Mouse (Mus musculus): ENCODE data around the gene Sumo2. TPM values are rescaled to one million over a fixed set of nuclear protein-coding genes. Genes with fewer than 3 reads are reported as not detected.
"Not testable (repeated sequence)": the region's sequence is repeated elsewhere in the genome, so short reads cannot be mapped to it uniquely, and the experiment has no call there.

Sumo2 gene
- polyA plus RNA-seq, 1 experiment from 2014 or later = 930 TPM

- Histone ChIP-seq H3K4me1 (replicated peaks; ENCODE audit: control insufficient read depth, insufficient read depth, low read length) (peaks cover 18% of the 10 kb centered on the region), H3K27ac (ENCODE audit: low read length) (no peak overlapping the region), H3K9me3 (ENCODE audit: control insufficient read depth, low read length) (no peaks in the 10 kb centered on the region), H3K4me2 (ENCODE audit: low read depth, low read length) (no peak overlapping the region), H3K27me3 (ENCODE audit: control insufficient read depth, insufficient read depth, low read depth, low read length) (no peaks in the 10 kb centered on the region), H3K36me3 (ENCODE audit: control insufficient read depth, insufficient read depth, low read length) (no peaks in the 10 kb centered on the region), H3K4me3 (ENCODE audit: low read length) (no peak overlapping the region), H3K9ac (ENCODE audit: low read length) (no peak overlapping the region)
- WGBS = 81% methylated on average over 9 of the region's 9 CpGs
- ATAC-seq (ENCODE audit: low read depth) = no peak
These were observed 57.7 kb downstream of the Sumo2 start for GRCm38 (mm10) chr11:115478296-115478938.

GRCm38 (mm10) chr11:115477388-115477787 lies 58.7 kb downstream of the Sumo2 start:
- H3K9me3 ChIP-seq (ENCODE audit: control insufficient read depth, low read length); H3K36me3 ChIP-seq (ENCODE audit: control insufficient read depth, insufficient read depth, low read length); ATAC-seq (ENCODE audit: low read depth); H3K27ac ChIP-seq (ENCODE audit: low read length); H3K4me2 ChIP-seq (ENCODE audit: low read depth, low read length); H3K27me3 ChIP-seq (ENCODE audit: control insufficient read depth, insufficient read depth, low read depth, low read length); H3K4me3 ChIP-seq (ENCODE audit: low read length): not testable (repeated sequence)
- Histone ChIP-seq H3K4me1 (replicated peaks; ENCODE audit: control insufficient read depth, insufficient read depth, low read length) (peaks cover 18% of the 10 kb centered on the region), H3K9ac (ENCODE audit: low read length) (peak overlapping the region; percentile 5; the same call in 1 of the 2 replicates)
- WGBS = 80% methylated on average over 7 of the region's 7 CpGs

- WGBS = 78% methylated on average over 4 of the region's 4 CpGs
- not testable (repeated sequence) for H3K4me3 ChIP-seq (ENCODE audit: low read length); H3K27ac ChIP-seq (ENCODE audit: low read length); ATAC-seq (ENCODE audit: low read depth); H3K9me3 ChIP-seq (ENCODE audit: control insufficient read depth, low read length); H3K36me3 ChIP-seq (ENCODE audit: control insufficient read depth, insufficient read depth, low read length); H3K27me3 ChIP-seq (ENCODE audit: control insufficient read depth, insufficient read depth, low read depth, low read length)
- H3K4me1 ChIP-seq (replicated peaks; ENCODE audit: control insufficient read depth, insufficient read depth, low read length) = peaks cover 18% of the 10 kb centered on the region
- peak overlapping the region; percentile 66; the same call in 1 of the 2 replicates for H3K4me2 ChIP-seq (ENCODE audit: low read depth, low read length)
- peak overlapping the region; percentile 84 for H3K9ac ChIP-seq (ENCODE audit: low read length)
These were observed 59.4 kb downstream of the Sumo2 start for GRCm38 (mm10) chr11:115476630-115477029.

- no peaks in the 10 kb centered on the region for H3K9me3 ChIP-seq (ENCODE audit: control insufficient read depth, low read length)
- WGBS = 2% methylated on average over 28 of the region's 28 CpGs
- peak; percentile 27 for ATAC-seq (ENCODE audit: low read depth)
- peak overlapping the region; percentile 84 for H3K9ac ChIP-seq (ENCODE audit: low read length)
- peaks cover 18% of the 10 kb centered on the region for H3K4me1 ChIP-seq (replicated peaks; ENCODE audit: control insufficient read depth, insufficient read depth, low read length)
- H3K27me3 ChIP-seq (ENCODE audit: control insufficient read depth, insufficient read depth, low read depth, low read length) = no peaks in the 10 kb centered on the region
- H3K4me2 ChIP-seq (ENCODE audit: low read depth, low read length) = peak overlapping the region; percentile 66
- peak overlapping the region; percentile 94 for H3K4me3 ChIP-seq (ENCODE audit: low read length)
- H3K27ac ChIP-seq (ENCODE audit: low read length) = no peak overlapping the region; the same call in 1 of the 2 replicates
- H3K36me3 ChIP-seq (ENCODE audit: control insufficient read depth, insufficient read depth, low read length) = no peaks in the 10 kb centered on the region
These were observed 60.3 kb downstream of the Sumo2 start for GRCm38 (mm10) chr11:115475758-115476237.

GRCm38 (mm10) chr11:115475025-115475757 lies 60.9 kb downstream of the Sumo2 start, which contains the start of gene Armc7:
Gene Armc7, plus strand, starts transcription at chr11:115475667.
- Histone ChIP-seq H3K9ac (ENCODE audit: low read length) (peak within 1 kb of the TSS; percentile 84), H3K4me1 (replicated peaks; ENCODE audit: control insufficient read depth, insufficient read depth, low read length) (peaks cover 18% of the 10 kb centered on the region), H3K9me3 (ENCODE audit: control insufficient read depth, low read length) (no peaks in the 10 kb centered on the region), H3K4me2 (ENCODE audit: low read depth, low read length) (peak within 1 kb of the TSS; percentile 66), H3K4me3 (ENCODE audit: low read length) (peak within 1 kb of the TSS; percentile 94), H3K36me3 (ENCODE audit: control insufficient read depth, insufficient read depth, low read length) (no peaks in the 10 kb centered on the region), H3K27ac (ENCODE audit: low read length) (peak within 1 kb of the TSS; percentile 57), H3K27me3 (ENCODE audit: control insufficient read depth, insufficient read depth, low read depth, low read length) (no peaks in the 10 kb centered on the region)
- under 1% methylated on average over 26 of the region's 26 CpGs for whole genome bisulfite sequencing
- ATAC-seq (ENCODE audit: low read depth) = peak; percentile 98

GRCm38 (mm10) chr11:115473626-115474275 lies 62.3 kb downstream of the Sumo2 start:
- Histone ChIP-seq H3K27me3 (ENCODE audit: control insufficient read depth, insufficient read depth, low read depth, low read length) (no peaks in the 10 kb centered on the region), H3K9ac (ENCODE audit: low read length) (no peak overlapping the region), H3K4me1 (replicated peaks; ENCODE audit: control insufficient read depth, insufficient read depth, low read length) (peaks cover 18% of the 10 kb centered on the region), H3K27ac (ENCODE audit: low read length) (peak overlapping the region; percentile 34), H3K9me3 (ENCODE audit: control insufficient read depth, low read length) (no peaks in the 10 kb centered on the region), H3K4me3 (ENCODE audit: low read length) (no peak overlapping the region; the same call in 1 of the 2 replicates), H3K4me2 (ENCODE audit: low read depth, low read length) (peak overlapping the region; percentile 19), H3K36me3 (ENCODE audit: control insufficient read depth, insufficient read depth, low read length) (no peaks in the 10 kb centered on the region)
- 17% methylated on average over 15 of the region's 15 CpGs for WGBS
- ATAC-seq (ENCODE audit: low read depth) = peak; percentile 47

Other genes with a start within 250 kb of the Sumo2 start
- 0.30 and 0.48 TPM in 2 replicates for gene Fads6, start 238.6 kb downstream of the Sumo2 start, polyA plus RNA-seq (2015; fragmentation: Nextera tagmentation; extraction: Ambion mirVana)
- gene Otop2, start 229.1 kb downstream of the Sumo2 start, polyA plus RNA-seq (2015; fragmentation: Nextera tagmentation; extraction: Ambion mirVana) = 0.09 TPM in 1 of 2 replicates, not detected in the other
- not detected in 2 replicates for gene Ush1g, start 214.2 kb downstream of the Sumo2 start, polyA plus RNA-seq (2015; fragmentation: Nextera tagmentation; extraction: Ambion mirVana)
- not detected in 2 replicates for gene Otop3, start 201.5 kb downstream of the Sumo2 start, polyA plus RNA-seq (2015; fragmentation: Nextera tagmentation; extraction: Ambion mirVana)
- 19.1 and 20.2 TPM in 2 replicates for gene Hid1, start 168.5 kb downstream of the Sumo2 start, polyA plus RNA-seq (2015; fragmentation: Nextera tagmentation; extraction: Ambion mirVana)
- gene Cdr2l, start 154.4 kb downstream of the Sumo2 start, polyA plus RNA-seq (2015; fragmentation: Nextera tagmentation; extraction: Ambion mirVana) = 11.5 and 12.0 TPM in 2 replicates
- 203 and 205 TPM in 2 replicates for gene Mrpl58, start 132.5 kb downstream of the Sumo2 start, polyA plus RNA-seq (2015; fragmentation: Nextera tagmentation; extraction: Ambion mirVana)
- 822 and 823 TPM in 2 replicates for gene Atp5h, start 116.3 kb downstream of the Sumo2 start, polyA plus RNA-seq (2015; fragmentation: Nextera tagmentation; extraction: Ambion mirVana)
- gene Kctd2, start 116.1 kb downstream of the Sumo2 start, polyA plus RNA-seq (2015; fragmentation: Nextera tagmentation; extraction: Ambion mirVana) = 3.4 and 4.3 TPM in 2 replicates
- not detected in 2 replicates for gene Trim80, start 95.7 kb downstream of the Sumo2 start, polyA plus RNA-seq (2015; fragmentation: Nextera tagmentation; extraction: Ambion mirVana)
- gene Slc16a5, start 73.8 kb downstream of the Sumo2 start, polyA plus RNA-seq (2015; fragmentation: Nextera tagmentation; extraction: Ambion mirVana) = 0.74 and 2.9 TPM in 2 replicates
- 7.2 and 7.4 TPM in 2 replicates for gene Armc7, start 60.6 kb downstream of the Sumo2 start, polyA plus RNA-seq (2015; fragmentation: Nextera tagmentation; extraction: Ambion mirVana)
- 71.0 and 74.7 TPM in 2 replicates for gene Nt5c, start 44.4 kb downstream of the Sumo2 start, polyA plus RNA-seq (2015; fragmentation: Nextera tagmentation; extraction: Ambion mirVana)
- gene Jpt1, start 21.9 kb downstream of the Sumo2 start, polyA plus RNA-seq (2015; fragmentation: Nextera tagmentation; extraction: Ambion mirVana) = 460 and 462 TPM in 2 replicates
- 158 and 165 TPM in 2 replicates for gene Nup85, start 28.2 kb upstream of the Sumo2 start, polyA plus RNA-seq (2015; fragmentation: Nextera tagmentation; extraction: Ambion mirVana)
- gene Mrps7, start 67.6 kb upstream of the Sumo2 start, polyA plus RNA-seq (2015; fragmentation: Nextera tagmentation; extraction: Ambion mirVana) = 79.3 and 87.6 TPM in 2 replicates
- 21.1 and 25.4 TPM in 2 replicates for gene Gga3, start 67.8 kb upstream of the Sumo2 start, polyA plus RNA-seq (2015; fragmentation: Nextera tagmentation; extraction: Ambion mirVana)
- gene Mif4gd, start 76.7 kb upstream of the Sumo2 start, polyA plus RNA-seq (2015; fragmentation: Nextera tagmentation; extraction: Ambion mirVana) = 36.8 and 40.6 TPM in 2 replicates
- gene Slc25a19, start 92.0 kb upstream of the Sumo2 start, polyA plus RNA-seq (2015; fragmentation: Nextera tagmentation; extraction: Ambion mirVana) = 25.0 and 25.4 TPM in 2 replicates
- 81.0 and 82.7 TPM in 2 replicates for gene Grb2, start 172.3 kb upstream of the Sumo2 start, polyA plus RNA-seq (2015; fragmentation: Nextera tagmentation; extraction: Ambion mirVana)
- 28.2 and 29.1 TPM in 2 replicates for gene Tmem94, start 229.2 kb upstream of the Sumo2 start, polyA plus RNA-seq (2015; fragmentation: Nextera tagmentation; extraction: Ambion mirVana)